Mouse (Mus musculus) embryonic fibroblast, embryonic 13.5 days (primary cell): ENCODE data around the gene Kazn.

Experiments used
- CTCF ChIP-seq: IDR thresholded peaks from 2 replicates; pipeline ENCODE4 v1.5.1; 2011; ENCODE audit warnings: mild to moderate bottlenecking, control low read depth, low read length, moderate library complexity, borderline replicate concordance; ENCODE audit not compliant: insufficient read depth
- POLR2A ChIP-seq: IDR thresholded peaks from 2 replicates; pipeline ENCODE4 v1.6.1; 2011; ENCODE audit warnings: low read depth, mild to moderate bottlenecking, control low read depth, low read length, moderate library complexity

DNA sequence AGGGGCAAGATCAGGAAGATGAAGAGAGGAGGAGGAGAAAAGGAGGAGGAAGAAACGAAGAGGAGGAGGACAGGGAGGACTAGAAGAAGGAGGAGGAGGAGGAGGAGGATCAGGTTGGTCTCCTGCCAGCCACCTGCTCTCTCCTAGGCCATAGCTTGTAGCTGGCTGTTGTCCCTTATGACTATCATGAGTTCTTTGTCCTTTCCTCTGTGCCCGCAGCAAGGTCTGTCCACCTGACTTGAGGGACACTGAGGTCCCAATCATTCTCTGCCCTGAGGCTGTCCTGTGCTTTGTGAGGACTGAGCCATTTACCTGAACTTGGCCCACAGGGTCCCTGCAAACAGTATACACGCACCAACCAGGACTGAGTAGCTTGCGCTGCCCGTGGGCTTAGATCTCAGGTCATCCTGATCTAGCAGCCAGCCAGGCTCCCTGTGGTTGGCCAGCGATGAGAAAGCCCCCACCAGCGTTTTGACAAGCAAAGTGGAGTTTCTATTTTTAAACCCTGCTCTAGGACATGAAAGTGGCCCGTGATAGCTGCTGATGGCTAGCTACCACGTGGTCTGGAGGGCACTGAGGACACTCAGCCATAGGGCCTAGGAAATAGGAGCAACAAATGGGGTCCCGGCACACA, 112.4 kb downstream of the Kazn start:
- no peak for TF ChIP-seq POLR2A
- TF ChIP-seq CTCF: no peak
